Mouse (Mus musculus): Measurements from ENCODE around the gene Sh3bp2. TPM values are rescaled to one million over a fixed set of nuclear protein-coding genes. Genes with fewer than 3 reads are reported as not detected.

Gene Sh3bp2
- polyA plus RNA-seq, 1 experiment from 2014 or later, result 5.9 TPM

- Histone ChIP-seq H3K4me2 (no peak overlapping the region), H3K9me3 (no peaks in the 10 kb centered on the region), H3K36me3 (no peaks in the 10 kb centered on the region), H3K27ac (no peak overlapping the region), H3K4me1 (0 out of 2 replicates have a peak, but pooled peaks cover 7% of the 10 kb centered on the region), H3K27me3 (replicated peaks) (no peaks in the 10 kb centered on the region), H3K9ac (no peak overlapping the region), H3K4me3 (replicated peaks) (no peak overlapping the region)
- WGBS, result 67% methylated on average over 5 of the region's 5 CpGs
- ATAC-seq (ENCODE audit: insufficient read depth, low FRiP score, low read depth), result no peak
These were observed 4.5 kb downstream of the Sh3bp2 start for GRCm38 (mm10) chr5:34530116-34530515.

GRCm38 (mm10) chr5:34530687-34531086, 5.0 kb downstream of the Sh3bp2 start:
- no peak for ATAC-seq (ENCODE audit: insufficient read depth, low FRiP score, low read depth)
- H3K27ac ChIP-seq, result no peak overlapping the region

GRCm38 (mm10) chr5:34533066-34533465, 7.4 kb downstream of the Sh3bp2 start:
- no peak for ATAC-seq (ENCODE audit: insufficient read depth, low FRiP score, low read depth)
- 59% methylated on average over 5 of the region's 5 CpGs for WGBS
- Histone ChIP-seq H3K9me3 (no peaks in the 10 kb centered on the region), H3K9ac (no peak overlapping the region), H3K4me1 (0 out of 2 replicates have a peak, but pooled peaks cover 7% of the 10 kb centered on the region), H3K36me3 (no peaks in the 10 kb centered on the region), H3K4me2 (no peak overlapping the region), H3K4me3 (replicated peaks) (no peak overlapping the region), H3K27me3 (replicated peaks) (no peaks in the 10 kb centered on the region), H3K27ac (no peak overlapping the region)

More at GRCm38 (mm10) chr5:34530687-34531086, 5.0 kb downstream of the Sh3bp2 start:
- WGBS, result 35% methylated on average over 4 of the region's 4 CpGs
- Histone ChIP-seq H3K4me1 (0 out of 2 replicates have a peak, but pooled peaks cover 7% of the 10 kb centered on the region), H3K4me2 (no peak overlapping the region), H3K9ac (no peak overlapping the region), H3K27me3 (replicated peaks) (no peaks in the 10 kb centered on the region), H3K4me3 (replicated peaks) (no peak overlapping the region), H3K36me3 (no peaks in the 10 kb centered on the region), H3K9me3 (no peaks in the 10 kb centered on the region)

- 58% methylated on average over 3 of the region's 3 CpGs for WGBS
- H3K4me2 ChIP-seq, result no peak overlapping the region
- H3K9ac ChIP-seq, result no peak overlapping the region
- H3K4me3 ChIP-seq (replicated peaks), result no peak overlapping the region
- H3K27me3 ChIP-seq (replicated peaks), result no peaks in the 10 kb centered on the region
- H3K9me3 ChIP-seq, result no peaks in the 10 kb centered on the region
- H3K36me3 ChIP-seq, result no peaks in the 10 kb centered on the region
- no peak overlapping the region for H3K27ac ChIP-seq
- 0 out of 2 replicates have a peak, but pooled peaks cover 7% of the 10 kb centered on the region for H3K4me1 ChIP-seq
- ATAC-seq (ENCODE audit: insufficient read depth, low FRiP score, low read depth), result no peak
These were observed 8.2 kb downstream of the Sh3bp2 start for GRCm38 (mm10) chr5:34533820-34534219.

GRCm38 (mm10) chr5:34534776-34535581, 9.3 kb downstream of the Sh3bp2 start:
- H3K4me1 ChIP-seq, result 0 out of 2 replicates have a peak, but pooled peaks cover 7% of the 10 kb centered on the region
- H3K9ac ChIP-seq, result no peak overlapping the region
- H3K4me3 ChIP-seq (replicated peaks), result no peak overlapping the region
- WGBS, result 69% methylated on average over 5 of the region's 5 CpGs
- ATAC-seq (ENCODE audit: insufficient read depth, low FRiP score, low read depth), result no peak
- H3K36me3 ChIP-seq, result no peaks in the 10 kb centered on the region
- no peaks in the 10 kb centered on the region for H3K27me3 ChIP-seq (replicated peaks)
- no peak overlapping the region for H3K4me2 ChIP-seq
- H3K27ac ChIP-seq, result no peak overlapping the region
- no peaks in the 10 kb centered on the region for H3K9me3 ChIP-seq

- Histone ChIP-seq H3K4me3 (replicated peaks) (no peak overlapping the region), H3K36me3 (no peaks in the 10 kb centered on the region), H3K9ac (no peak overlapping the region), H3K4me1 (0 out of 2 replicates have a peak, but pooled peaks cover 3% of the 10 kb centered on the region), H3K9me3 (no peaks in the 10 kb centered on the region), H3K27me3 (replicated peaks) (no peaks in the 10 kb centered on the region), H3K4me2 (no peak overlapping the region), H3K27ac (no peak overlapping the region)
- WGBS, result 83% methylated on average over 7 of the region's 7 CpGs
- ATAC-seq (ENCODE audit: insufficient read depth, low FRiP score, low read depth), result no peak
These were observed 10.2 kb downstream of the Sh3bp2 start for GRCm38 (mm10) chr5:34535831-34536230.

- H3K27me3 ChIP-seq (replicated peaks), result no peaks in the 10 kb centered on the region
These were observed 12.4 kb downstream of the Sh3bp2 start for GRCm38 (mm10) chr5:34538079-34538478.

GRCm38 (mm10) chr5:34538527-34538926, 12.9 kb downstream of the Sh3bp2 start:
- Histone ChIP-seq H3K4me3 (replicated peaks) (no peak overlapping the region), H3K27me3 (replicated peaks) (no peaks in the 10 kb centered on the region), H3K4me2 (no peak overlapping the region), H3K36me3 (no peaks in the 10 kb centered on the region), H3K9ac (no peak overlapping the region), H3K4me1 (no peaks in the 10 kb centered on the region), H3K9me3 (no peaks in the 10 kb centered on the region), H3K27ac (no peak overlapping the region)
- no peak for ATAC-seq (ENCODE audit: insufficient read depth, low FRiP score, low read depth)
- WGBS, result 29% methylated on average over 5 of the region's 5 CpGs

More at GRCm38 (mm10) chr5:34538079-34538478, 12.4 kb downstream of the Sh3bp2 start:
- H3K9me3 ChIP-seq, result no peaks in the 10 kb centered on the region
- H3K4me1 ChIP-seq, result no peaks in the 10 kb centered on the region
- H3K36me3 ChIP-seq, result no peaks in the 10 kb centered on the region
- no peak for ATAC-seq (ENCODE audit: insufficient read depth, low FRiP score, low read depth)
- H3K4me2 ChIP-seq, result no peak overlapping the region
- H3K27ac ChIP-seq, result no peak overlapping the region
- 74% methylated on average over 7 of the region's 7 CpGs for WGBS
- H3K4me3 ChIP-seq (replicated peaks), result no peak overlapping the region
- no peak overlapping the region for H3K9ac ChIP-seq

- no peaks in the 10 kb centered on the region for H3K4me1 ChIP-seq
These were observed 13.5 kb downstream of the Sh3bp2 start for GRCm38 (mm10) chr5:34539121-34539520.

GRCm38 (mm10) chr5:34542166-34542565, 16.5 kb downstream of the Sh3bp2 start:
- H3K27me3 ChIP-seq (replicated peaks), result no peaks in the 10 kb centered on the region
- H3K4me3 ChIP-seq (replicated peaks), result no peak overlapping the region
- no peak overlapping the region for H3K4me2 ChIP-seq
- H3K4me1 ChIP-seq, result no peaks in the 10 kb centered on the region
- no peak for ATAC-seq (ENCODE audit: insufficient read depth, low FRiP score, low read depth)
- no peak overlapping the region for H3K27ac ChIP-seq
- 60% methylated on average over 1 of the region's 1 CpGs for WGBS
- H3K9me3 ChIP-seq, result no peaks in the 10 kb centered on the region
- H3K9ac ChIP-seq, result no peak overlapping the region
- no peaks in the 10 kb centered on the region for H3K36me3 ChIP-seq

More at GRCm38 (mm10) chr5:34539121-34539520, 13.5 kb downstream of the Sh3bp2 start:
- Histone ChIP-seq H3K27ac (no peak overlapping the region), H3K4me2 (no peak overlapping the region), H3K9ac (no peak overlapping the region), H3K36me3 (no peaks in the 10 kb centered on the region), H3K4me3 (replicated peaks) (no peak overlapping the region), H3K9me3 (no peaks in the 10 kb centered on the region), H3K27me3 (replicated peaks) (no peaks in the 10 kb centered on the region)
- WGBS, result 80% methylated on average over 2 of the region's 2 CpGs
- no peak for ATAC-seq (ENCODE audit: insufficient read depth, low FRiP score, low read depth)

- no peak overlapping the region for H3K9ac ChIP-seq
- H3K36me3 ChIP-seq, result no peaks in the 10 kb centered on the region
- no peak overlapping the region for H3K4me3 ChIP-seq (replicated peaks)
- H3K4me2 ChIP-seq, result no peak overlapping the region
- ATAC-seq (ENCODE audit: insufficient read depth, low FRiP score, low read depth), result no peak; the same call in 1 of the 2 replicates
- no peaks in the 10 kb centered on the region for H3K9me3 ChIP-seq
- WGBS, result 55% methylated on average over 4 of the region's 4 CpGs
- H3K27ac ChIP-seq, result no peak overlapping the region
- H3K27me3 ChIP-seq (replicated peaks), result no peaks in the 10 kb centered on the region
- H3K4me1 ChIP-seq, result no peaks in the 10 kb centered on the region
These were observed 17.5 kb downstream of the Sh3bp2 start for GRCm38 (mm10) chr5:34543114-34543513.

- H3K27ac ChIP-seq, result no peak overlapping the region
- H3K4me1 ChIP-seq, result peaks cover 5% of the 10 kb centered on the region
- H3K4me2 ChIP-seq, result no peak overlapping the region
- no peak overlapping the region for H3K9ac ChIP-seq
- H3K36me3 ChIP-seq, result peaks cover 9% of the 10 kb centered on the region
- H3K27me3 ChIP-seq (replicated peaks), result no peaks in the 10 kb centered on the region
- no peak overlapping the region for H3K4me3 ChIP-seq (replicated peaks)
- H3K9me3 ChIP-seq, result no peaks in the 10 kb centered on the region
- ATAC-seq (ENCODE audit: insufficient read depth, low FRiP score, low read depth), result no peak
These were observed 21.8 kb downstream of the Sh3bp2 start for GRCm38 (mm10) chr5:34547410-34547809.
